Mouse (Mus musculus) right cerebral cortex, postnatal 4 days (tissue): ENCODE measurements around the gene Mapk12.

ENCODE experiments used
- DNase-seq: peaks from one replicate; pipeline ENCODE4 v3.0.0-alpha.2; 2022

The Mapk12 gene

GRCm38 (mm10) chr15:89170102-89170501 is 29.6 kb upstream of the Mapk12 start:
- no peak for DNase-seq

DNA sequence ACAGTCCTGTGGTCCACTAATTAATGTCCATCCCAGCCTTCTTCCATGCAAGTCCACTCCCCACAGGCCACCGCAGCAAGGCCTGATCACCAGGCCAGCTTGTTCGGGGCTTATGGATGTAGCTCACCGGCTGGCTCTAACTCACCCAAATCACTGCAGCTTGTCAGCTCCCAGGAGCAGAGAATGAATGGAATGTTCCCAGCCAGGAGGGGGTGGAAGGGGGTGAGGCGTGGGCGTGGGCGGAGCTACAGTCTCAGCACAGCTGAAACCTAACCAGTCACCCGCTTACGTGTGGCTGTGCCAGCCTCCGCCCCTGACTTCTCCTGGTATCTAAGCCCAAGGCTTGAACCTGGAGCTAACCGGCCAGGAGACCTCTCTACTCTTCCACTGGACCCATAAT is 28.9 kb upstream of the Mapk12 start:
- DNase-seq = peak; percentile 67

DNA sequence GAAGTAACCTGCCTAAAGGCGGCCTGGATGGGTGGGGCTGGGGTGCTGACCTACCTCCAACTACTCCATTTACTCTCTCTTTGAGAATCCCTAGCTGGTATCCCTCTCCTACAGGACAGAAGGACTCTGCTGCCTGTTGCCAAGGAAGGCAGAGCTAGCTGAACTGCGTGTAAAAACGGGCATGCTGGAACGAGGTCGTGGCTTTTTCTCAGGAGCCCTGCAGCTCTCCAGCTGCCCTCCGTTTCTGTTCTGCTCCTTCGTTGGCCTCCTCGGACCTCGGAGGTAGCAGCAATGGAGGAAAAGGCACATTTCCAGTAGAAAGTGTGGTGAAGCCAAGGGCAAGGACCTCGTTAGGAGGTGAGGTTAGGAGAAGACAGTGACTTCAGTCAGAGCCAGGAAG is 28.4 kb upstream of the Mapk12 start:
- no peak for DNase-seq

DNA sequence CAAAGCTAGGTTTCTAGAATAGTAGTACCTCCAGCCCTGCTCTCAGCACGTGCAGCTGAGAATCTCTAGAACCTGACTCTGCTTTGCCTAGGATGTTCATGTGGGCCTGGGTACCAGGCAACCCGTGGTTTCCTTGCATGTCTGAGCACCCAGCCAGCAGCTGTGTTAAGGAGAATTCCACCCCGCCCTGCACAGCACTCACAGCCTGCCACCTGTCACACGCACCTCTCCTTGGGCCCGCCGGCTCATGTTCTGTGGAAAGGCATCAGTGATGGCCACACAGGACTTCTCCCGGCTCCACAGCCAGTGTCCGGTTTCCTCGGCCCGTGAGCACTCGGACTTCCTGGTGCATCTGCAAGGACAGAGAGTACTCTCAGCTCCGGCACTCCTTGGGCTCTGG is 25.0 kb upstream of the Mapk12 start:
- no peak for DNase-seq

GRCm38 (mm10) chr15:89161397-89161796 is 20.9 kb upstream of the Mapk12 start:
- DNase-seq = no peak

GRCm38 (mm10) chr15:89158516-89158915 is 18.0 kb upstream of the Mapk12 start:
- no peak for DNase-seq

DNA sequence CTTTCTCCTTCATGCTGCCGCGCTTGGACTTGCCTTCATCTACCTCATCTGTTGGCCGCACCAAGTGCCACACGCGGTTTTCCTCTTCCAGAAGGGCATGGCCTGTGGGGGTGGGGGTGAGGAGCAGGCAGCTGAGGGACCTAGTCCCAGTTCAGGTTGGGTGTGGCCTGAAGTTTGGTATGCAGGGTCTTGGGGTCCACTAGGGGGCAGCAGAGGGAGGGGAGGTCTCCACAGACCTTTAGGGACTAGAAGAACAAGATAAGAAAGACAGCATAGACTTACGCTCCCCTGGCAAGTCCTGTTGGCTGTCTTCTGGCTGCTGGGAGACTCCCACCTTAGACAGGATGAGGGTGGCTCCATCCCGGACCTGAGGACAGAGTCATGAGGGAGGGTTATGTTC is 17.5 kb upstream of the Mapk12 start:
- DNase-seq = peak; percentile 73

DNA sequence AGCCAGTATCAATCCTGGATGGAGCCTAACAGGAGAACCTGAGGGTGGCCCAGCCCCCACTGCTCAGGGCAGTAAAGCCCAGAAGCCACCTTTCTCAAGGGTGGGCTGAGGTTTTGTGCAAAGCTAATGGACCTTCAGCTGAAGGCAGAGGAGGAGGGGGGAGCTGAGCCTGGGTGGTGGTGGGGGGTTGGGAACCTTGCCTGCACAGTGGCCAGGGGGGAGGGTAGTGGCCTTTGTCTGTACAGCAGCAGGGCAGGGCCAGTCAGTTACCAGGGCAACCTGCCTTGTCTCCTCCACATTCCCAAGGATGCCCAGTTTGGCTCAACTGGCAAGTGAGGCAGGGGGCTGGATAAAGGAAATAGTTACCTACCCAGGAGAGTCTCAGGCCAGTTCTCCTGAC is 11.8 kb upstream of the Mapk12 start:
- no peak for DNase-seq

DNA sequence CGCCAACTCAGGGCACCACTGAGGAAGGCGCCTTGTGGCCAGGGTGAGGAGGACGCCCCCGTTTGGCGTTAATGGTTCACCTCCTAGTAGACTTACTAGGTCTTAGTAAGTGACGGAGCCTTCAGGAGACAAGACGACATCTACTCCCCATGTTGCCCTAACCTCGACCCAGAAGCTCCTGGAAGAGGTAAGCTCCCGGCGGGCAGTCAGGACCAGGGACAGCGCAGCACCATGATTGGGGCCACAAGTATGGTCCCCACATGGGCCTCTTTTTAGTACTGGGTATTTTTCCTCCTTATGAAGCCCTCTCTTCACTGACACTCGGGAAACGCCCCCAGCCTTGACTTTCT is 9.5 kb upstream of the Mapk12 start:
- DNase-seq = no peak

- DNase-seq = peak; percentile 66
These were observed 9.0 kb upstream of the Mapk12 start, which contains the start of gene Mapk11 for GRCm38 (mm10) chr15:89149271-89150040. TSS of gene Mapk11 (minus strand) at chr15:89149628.

DNA sequence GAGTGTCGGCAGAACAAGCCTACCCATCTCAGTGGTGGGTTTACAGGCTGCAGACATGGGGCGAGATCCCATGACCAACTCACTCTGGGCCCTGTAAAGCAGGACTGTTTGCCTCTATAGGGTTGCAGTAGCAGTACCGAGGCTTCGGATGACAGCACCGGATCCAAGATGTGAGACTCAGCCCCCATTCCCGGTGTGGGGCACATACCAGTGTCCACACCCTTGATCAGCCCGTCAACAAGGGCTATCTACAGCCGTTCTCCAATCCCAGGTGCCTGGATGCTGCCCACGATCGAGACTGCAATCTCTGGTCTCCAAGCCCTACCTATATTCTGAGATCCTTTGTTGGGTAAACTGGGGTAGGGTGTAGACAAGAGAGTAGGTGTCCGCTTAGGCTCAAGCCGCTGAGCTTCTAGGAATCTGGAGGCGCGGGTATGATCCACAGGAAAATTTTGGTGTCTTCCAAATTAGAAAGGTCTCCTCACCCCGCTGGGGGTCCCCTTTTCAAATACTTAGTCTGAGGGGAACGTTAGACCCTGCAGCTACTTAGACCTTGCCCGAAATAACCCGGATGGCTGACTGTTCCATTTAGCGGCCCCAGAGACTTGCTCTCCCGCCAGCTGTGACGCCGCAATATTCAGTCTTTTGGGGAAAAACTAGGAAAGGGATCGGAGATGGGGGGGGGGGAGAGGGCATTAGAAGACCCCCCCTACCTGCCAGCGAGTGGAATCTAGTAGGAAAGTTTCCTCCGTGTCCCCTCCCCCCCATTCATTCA is 8.2 kb upstream of the Mapk12 start:
- DNase-seq = no peak

DNA sequence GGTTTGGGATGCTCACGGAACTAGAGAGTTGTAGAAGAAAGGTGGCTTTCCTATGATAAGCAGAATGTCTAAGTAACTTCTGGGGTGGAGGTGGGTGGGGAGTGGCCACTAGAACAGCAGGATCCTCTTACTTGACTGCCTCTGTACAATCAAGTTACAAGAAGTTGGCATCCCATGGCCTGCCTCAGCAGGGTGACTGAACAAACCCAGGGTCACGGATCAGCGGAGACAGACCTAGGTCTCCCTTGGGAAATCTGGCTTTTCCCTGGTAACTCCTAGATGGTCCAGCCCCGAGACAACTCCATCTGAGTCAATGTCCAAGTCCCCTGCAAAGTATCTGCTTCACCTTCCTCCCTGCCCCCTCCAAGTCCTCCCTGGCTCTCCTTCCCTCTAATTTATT is 7.4 kb upstream of the Mapk12 start:
- DNase-seq = no peak

GRCm38 (mm10) chr15:89147456-89147855 is 7.0 kb upstream of the Mapk12 start:
- no peak for DNase-seq

DNA sequence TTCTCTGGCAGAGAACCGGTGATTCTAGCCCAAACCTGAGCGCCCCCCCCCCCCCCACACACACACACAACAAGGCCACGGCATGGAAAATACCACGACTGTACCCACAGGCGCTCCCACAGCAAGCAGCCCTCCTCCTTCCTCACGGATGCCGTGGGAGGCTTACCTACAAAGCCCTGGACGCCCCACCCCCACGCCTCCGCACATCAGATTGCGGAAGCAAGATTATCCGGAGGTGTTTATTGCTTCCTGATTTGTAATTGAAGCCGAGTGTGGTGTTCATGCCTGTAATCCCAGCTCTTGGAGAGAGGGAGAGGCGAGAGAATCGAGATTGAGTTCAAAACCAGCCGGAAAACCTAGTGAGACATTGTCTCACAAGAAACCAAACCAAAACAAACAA is 6.5 kb upstream of the Mapk12 start:
- peak; percentile 49 for DNase-seq

- peak; percentile 53 for DNase-seq
These were observed 6.0 kb upstream of the Mapk12 start for GRCm38 (mm10) chr15:89146537-89146936.

GRCm38 (mm10) chr15:89145813-89146350 is 5.4 kb upstream of the Mapk12 start:
- DNase-seq = no peak

DNA sequence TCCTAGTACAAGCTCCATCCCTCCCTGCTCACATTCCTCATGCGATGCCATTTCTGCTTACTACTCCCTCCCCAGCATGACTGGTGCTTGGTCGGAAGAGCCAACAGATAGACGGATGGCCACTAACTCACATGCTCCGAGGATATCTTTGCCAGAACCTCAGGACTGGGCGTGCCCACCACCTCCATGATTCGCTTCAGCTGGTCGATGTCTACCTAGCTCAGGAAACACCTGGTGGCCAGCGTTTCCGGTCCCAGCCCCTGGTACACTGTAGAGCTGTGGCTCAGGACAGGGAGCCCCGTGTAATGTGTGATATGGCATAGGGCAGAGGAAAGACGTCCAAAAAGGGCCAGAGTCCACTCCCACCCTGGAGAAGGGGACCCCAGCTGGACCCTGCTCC is 4.5 kb upstream of the Mapk12 start:
- no peak for DNase-seq

GRCm38 (mm10) chr15:89143134-89143533 is 2.6 kb upstream of the Mapk12 start:
- DNase-seq = no peak

DNA sequence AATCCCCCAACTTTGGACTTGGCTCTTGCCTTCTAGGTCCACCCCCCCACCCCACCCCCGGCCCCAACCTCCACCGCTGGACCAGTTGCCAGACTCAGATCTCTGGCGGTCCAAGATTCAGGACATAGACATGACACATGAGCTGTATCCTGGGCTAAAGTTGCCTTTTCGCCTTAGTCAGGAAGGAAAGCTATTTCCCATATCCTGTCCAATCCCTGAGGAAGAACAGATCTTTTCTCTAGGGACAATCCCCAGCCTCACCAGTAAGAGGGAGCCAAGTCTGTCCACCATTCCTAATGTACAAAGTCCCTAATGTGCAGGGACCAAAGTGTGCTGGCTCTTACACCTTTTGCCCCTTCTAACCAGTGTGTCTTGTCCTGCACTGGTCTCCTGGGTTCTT is 1.4 kb upstream of the Mapk12 start:
- DNase-seq = no peak

DNA sequence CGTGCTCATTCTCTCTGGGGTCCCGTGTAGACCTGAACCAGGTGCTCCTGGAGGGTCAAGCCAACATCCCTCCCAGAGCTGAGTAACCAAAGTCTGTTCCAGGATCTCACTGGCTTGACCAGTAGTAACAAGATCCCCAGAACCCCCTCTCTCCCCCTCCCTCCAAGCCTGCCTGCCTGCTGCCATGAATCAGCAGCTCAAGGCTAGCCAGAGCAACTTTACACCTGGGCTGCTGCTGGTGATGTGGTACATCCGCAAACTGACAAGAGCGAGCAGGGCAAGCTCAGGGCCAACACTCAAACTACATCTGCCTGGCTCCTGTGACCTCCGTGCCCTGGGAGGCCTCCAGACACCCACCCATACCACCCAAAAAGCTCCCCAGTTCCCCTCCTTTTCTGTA is 940 bp upstream of the Mapk12 start:
- no peak for DNase-seq

DNA sequence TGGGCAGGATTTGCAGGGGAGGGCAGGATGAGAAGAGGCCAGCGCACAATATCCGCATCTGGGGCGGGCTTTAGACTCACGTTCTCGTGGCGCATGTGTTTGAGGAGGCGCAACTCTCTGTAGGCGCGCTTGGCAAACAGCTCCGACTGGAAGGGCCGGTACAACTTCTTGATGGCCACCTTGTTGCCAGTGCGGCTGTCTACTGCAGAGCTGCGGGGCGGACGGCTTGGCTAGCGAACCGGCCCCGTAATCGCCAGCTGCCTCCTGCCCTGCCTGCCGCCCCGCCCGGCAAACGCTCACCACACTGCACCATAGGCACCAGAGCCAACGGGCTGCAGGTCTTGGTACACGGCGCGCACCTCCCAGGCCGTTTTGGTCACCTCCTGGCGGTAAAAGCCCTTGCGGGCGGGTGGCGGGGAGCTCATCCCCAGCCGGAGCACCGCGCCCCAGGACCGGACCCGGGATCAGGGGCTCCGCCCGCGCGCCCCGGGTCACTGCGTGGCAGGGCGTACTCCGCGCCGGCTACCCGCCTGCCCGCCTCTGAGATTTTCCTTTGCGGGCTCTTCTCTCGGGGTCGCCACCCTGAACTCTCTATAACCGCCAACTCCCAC is 350 bp downstream of the Mapk12 start:
- DNase-seq = peak; percentile 22

- DNase-seq = no peak
These were observed 2.0 kb downstream of the Mapk12 start for GRCm38 (mm10) chr15:89138531-89138930.

DNA sequence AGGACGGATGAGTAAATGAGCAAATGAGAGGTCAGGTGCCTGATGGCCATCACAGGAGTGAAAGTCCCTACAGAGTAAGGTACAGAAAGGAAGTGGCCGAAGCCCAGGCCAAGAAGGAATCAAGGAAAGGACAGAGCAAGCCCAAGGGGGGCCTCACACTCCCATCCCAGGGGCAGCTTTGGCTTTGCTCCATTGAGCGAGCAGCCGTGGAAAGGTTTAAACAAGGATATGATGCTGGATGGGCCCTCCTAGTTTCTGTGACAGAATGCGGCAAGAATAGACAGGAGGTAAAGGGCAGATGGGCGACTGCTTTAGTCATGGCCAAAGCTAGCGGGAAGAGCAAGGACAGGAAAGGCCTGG is 2.5 kb downstream of the Mapk12 start:
- DNase-seq = no peak
